Mouse (Mus musculus) hindbrain, postnatal 0 days (tissue): ENCODE measurements around the gene Cntn4. TPM values are rescaled to one million over a fixed set of nuclear protein-coding genes. Genes with fewer than 3 reads are reported as not detected.
A peak's percentile ranks its signal among the peaks of the same experiment; 100 is the strongest.

Source experiments
- ATAC-seq: fragments of 200-750 bp; cut with Nextera tagmentation; 2 replicates; pipeline ENCODE4 v1.8.0; 2017; ENCODE audit warnings: mild to moderate bottlenecking, moderate TSS enrichment, moderate library complexity
- DNase-seq: peaks from one replicate; pipeline ENCODE4 v3.0.0-alpha.2; 2015; ENCODE audit warnings: low spot score
- H3K27ac ChIP-seq: fragments of 300-500 bp; sonication (generic); 2 replicates; pipeline ENCODE4 v1.5.1; 2014; ENCODE audit warnings: mild to moderate bottlenecking
- H3K27me3 ChIP-seq: fragments of 300-500 bp; sonication (generic); 2 replicates; pipeline ENCODE4 v1.6.1; 2014; ENCODE audit warnings: low read length, mixed read lengths; ENCODE audit not compliant: insufficient read depth
- H3K36me3 ChIP-seq: fragments of 300-500 bp; sonication (generic); 2 replicates; pipeline ENCODE4 v1.6.1; 2014; ENCODE audit warnings: low read length, mixed read lengths; ENCODE audit not compliant: insufficient read depth
- H3K4me1 ChIP-seq: fragments of 300-500 bp; sonication (generic); 2 replicates; pipeline ENCODE4 v1.6.1; 2014; ENCODE audit warnings: antibody characterized with exemption, low read length, mixed read lengths; ENCODE audit not compliant: insufficient read depth
- H3K4me2 ChIP-seq: fragments of 300-500 bp; sonication (generic); 2 replicates; pipeline ENCODE4 v1.6.1; 2014; ENCODE audit warnings: low read depth, mild to moderate bottlenecking, low read length, moderate library complexity, mixed read lengths
- H3K4me3 ChIP-seq: fragments of 300-500 bp; sonication (generic); 2 replicates; pipeline ENCODE4 v1.5.1; 2014; ENCODE audit warnings: low read length
- H3K9ac ChIP-seq: fragments of 300-500 bp; sonication (generic); replicated peaks from 2 replicates; pipeline ENCODE4 v1.6.1; 2014; ENCODE audit warnings: mild to moderate bottlenecking, low read length, moderate library complexity, mixed read lengths
- H3K9me3 ChIP-seq: fragments of 300-500 bp; sonication (generic); 2 replicates; pipeline ENCODE4 v1.6.1; 2016; ENCODE audit warnings: low read length, mixed read lengths
- CTCF ChIP-seq: IDR thresholded peaks from 2 replicates; pipeline ENCODE4 v1.5.1; 2016; ENCODE audit warnings: antibody characterized with exemption, control low read depth, low read depth
- WGBS: fragments of 180-500 bp; shearing (Covaris S2); extraction: QIAGEN DNeasy Blood & Tissue Kit; methylation state at CpG from one replicate; pipeline ENCODE4 v1.1.7; 2014; 5-methylcytosine and 5-hydroxymethylcytosine counted together
- polyA plus RNA-seq: library from polyadenylated mRNA; unstranded; fragments of >200 nt; fragmentation: Nextera tagmentation; extraction: Ambion mirVana; gene quantifications from 2 replicates; pipeline ENCODE4 v1.2.1, GENCODE M21; 2015
- total RNA-seq: library from RNA; depleted of rRNA; stranded (reverse); fragments of >200 nt; gene quantifications from 2 replicates; pipeline ENCODE4 v1.2.3, GENCODE M21; 2014

The Cntn4 gene
- total and polyA plus RNA-seq, 2 experiments from 2014 or later: 17.3 to 21.5 TPM

DNA sequence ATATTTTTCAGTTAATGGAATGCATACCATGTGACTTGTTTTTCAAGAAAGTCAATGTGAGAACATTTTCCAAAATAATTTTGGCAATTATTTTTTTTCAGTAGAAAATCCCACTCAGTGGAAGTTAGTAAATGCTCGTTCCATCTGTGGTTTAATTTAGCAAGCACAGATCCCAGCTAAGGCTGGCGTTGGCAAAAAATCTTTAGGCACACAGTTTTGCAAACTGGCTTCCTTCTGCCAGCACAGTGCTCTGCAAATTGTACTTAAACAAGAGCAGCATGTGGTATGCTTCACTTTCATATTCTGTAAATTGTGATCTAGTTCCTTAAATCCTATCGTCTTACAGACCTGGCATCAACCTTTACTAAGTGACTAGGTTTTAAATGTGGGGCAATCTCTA is 821.7 kb downstream of the Cntn4 start:
- no peak overlapping the region for H3K4me3 ChIP-seq
- H3K27me3 ChIP-seq: no peaks in the 10 kb centered on the region
- TF ChIP-seq CTCF: no peak
- no peak overlapping the region for H3K27ac ChIP-seq
- WGBS: 73% methylated on average over 3 of the region's 3 CpGs
- DNase-seq (no peak), ATAC-seq (no peak)
- no peaks in the 10 kb centered on the region for H3K36me3 ChIP-seq
- no peaks in the 10 kb centered on the region for H3K4me1 ChIP-seq
- no peak overlapping the region for H3K4me2 ChIP-seq
- no peak overlapping the region for H3K9ac ChIP-seq
- H3K9me3 ChIP-seq: no peaks in the 10 kb centered on the region

DNA sequence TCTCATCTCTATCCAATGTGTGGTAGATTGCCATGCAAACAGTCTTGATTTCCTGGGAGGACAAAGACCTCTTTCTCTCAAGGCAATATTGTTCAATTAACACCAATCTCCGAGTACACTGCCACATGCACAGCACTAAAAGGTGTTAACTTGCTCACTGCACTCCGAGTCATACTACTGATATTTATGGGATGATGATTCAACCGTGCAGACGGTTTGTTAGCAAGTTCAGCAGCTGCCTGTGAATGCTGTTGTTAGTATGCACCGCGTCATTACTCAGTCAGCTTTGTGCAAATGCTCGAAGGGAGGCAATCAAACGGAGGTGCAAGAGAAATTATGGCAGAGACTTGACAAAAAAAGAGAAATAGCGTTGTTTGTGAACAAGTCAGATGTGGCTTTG is 826.5 kb downstream of the Cntn4 start:
- no peak for TF ChIP-seq CTCF
- DNase-seq (peak; percentile 5), ATAC-seq (no peak)
- H3K4me2 ChIP-seq: no peak overlapping the region
- H3K4me1 ChIP-seq: no peaks in the 10 kb centered on the region
- no peaks in the 10 kb centered on the region for H3K36me3 ChIP-seq
- H3K27ac ChIP-seq: no peak overlapping the region
- 55% methylated on average over 9 of the region's 9 CpGs for WGBS
- H3K27me3 ChIP-seq: no peaks in the 10 kb centered on the region
- H3K9ac ChIP-seq: no peak overlapping the region
- no peak overlapping the region for H3K4me3 ChIP-seq
- no peaks in the 10 kb centered on the region for H3K9me3 ChIP-seq

DNA sequence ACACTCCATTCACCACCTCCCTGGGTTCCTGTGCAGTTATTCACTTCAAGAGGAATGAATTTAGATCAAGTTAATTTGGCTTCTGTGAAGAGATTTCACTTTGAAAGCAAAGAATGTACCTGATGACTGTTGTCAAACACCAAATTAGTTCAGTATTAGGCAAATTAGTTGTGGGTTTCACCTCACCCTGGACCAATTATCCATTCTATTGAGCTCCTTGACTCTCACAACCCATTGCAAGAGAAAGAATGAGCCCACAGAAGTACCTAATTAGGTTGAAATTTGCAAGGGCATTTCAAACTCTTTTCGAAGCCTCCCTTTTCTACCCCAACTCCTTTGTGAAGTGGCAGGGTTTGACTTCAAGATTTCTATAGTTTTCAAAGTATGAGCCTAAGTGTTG is 842.9 kb downstream of the Cntn4 start:
- H3K36me3 ChIP-seq: no peaks in the 10 kb centered on the region
- TF ChIP-seq CTCF: no peak
- H3K9me3 ChIP-seq: no peaks in the 10 kb centered on the region
- no peaks in the 10 kb centered on the region for H3K4me1 ChIP-seq
- H3K27me3 ChIP-seq: no peaks in the 10 kb centered on the region
- WGBS: 64% methylated on average over 1 of the region's 1 CpGs
- no peak for DNase-seq
- no peak overlapping the region for H3K4me2 ChIP-seq
- H3K27ac ChIP-seq: no peak overlapping the region
- ATAC-seq: no peak
- no peak overlapping the region for H3K4me3 ChIP-seq
- no peak overlapping the region for H3K9ac ChIP-seq

DNA sequence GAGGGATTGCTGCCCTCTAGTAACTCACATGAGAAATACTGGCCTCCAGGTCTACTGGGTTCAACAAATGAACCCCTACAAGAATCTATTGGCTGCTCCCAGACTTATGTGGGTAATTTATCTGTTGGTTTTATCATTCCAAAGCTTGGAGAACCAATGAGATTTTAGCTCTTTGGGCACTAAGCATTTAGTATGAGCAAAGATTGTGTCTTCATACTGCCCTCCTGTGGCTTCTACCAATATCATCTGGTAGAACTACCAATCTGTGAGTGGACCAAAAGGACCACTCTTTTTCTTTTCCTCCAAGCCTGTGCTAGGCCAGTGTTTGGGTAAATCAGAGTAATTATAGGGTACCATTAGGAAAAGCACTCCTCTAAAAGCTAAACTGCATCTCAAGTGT is 866.0 kb downstream of the Cntn4 start:
- H3K9ac ChIP-seq: no peak overlapping the region
- H3K36me3 ChIP-seq: no peaks in the 10 kb centered on the region
- no peak overlapping the region for H3K27ac ChIP-seq
- TF ChIP-seq CTCF: peak; percentile 9; the same call in 1 of the 2 replicates
- no peaks in the 10 kb centered on the region for H3K9me3 ChIP-seq
- H3K4me2 ChIP-seq: no peak overlapping the region
- H3K4me3 ChIP-seq: no peak overlapping the region
- no peaks in the 10 kb centered on the region for H3K27me3 ChIP-seq
- DNase-seq (no peak), ATAC-seq (no peak)
- H3K4me1 ChIP-seq: no peaks in the 10 kb centered on the region

DNA sequence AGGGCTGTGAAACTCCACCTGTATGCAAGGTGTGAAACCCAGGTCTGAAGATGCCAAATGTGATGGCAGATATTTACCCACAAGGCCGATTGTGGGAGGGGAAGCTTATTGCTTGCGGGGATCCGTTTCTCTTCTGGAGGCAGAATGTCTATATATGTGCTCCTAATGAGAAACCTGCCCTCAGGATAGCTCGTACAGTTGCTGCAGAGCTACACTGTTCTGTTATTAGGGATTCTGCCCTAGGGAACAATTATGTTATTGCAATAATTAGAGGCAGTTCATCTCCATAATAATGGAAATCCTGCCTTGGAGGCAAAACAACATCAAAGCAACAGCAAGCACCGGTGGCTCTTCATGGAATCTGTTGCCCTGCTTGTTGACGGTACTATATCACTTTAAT is 884.2 kb downstream of the Cntn4 start:
- H3K4me3 ChIP-seq: no peak overlapping the region
- ATAC-seq (no peak), DNase-seq (peak; percentile 24)
- WGBS: 58% methylated on average over 6 of the region's 6 CpGs
- no peak for TF ChIP-seq CTCF
- no peak overlapping the region for H3K9ac ChIP-seq
- H3K4me2 ChIP-seq: no peak overlapping the region
- no peaks in the 10 kb centered on the region for H3K27me3 ChIP-seq
- H3K4me1 ChIP-seq: no peaks in the 10 kb centered on the region
- no peak overlapping the region for H3K27ac ChIP-seq
- no peaks in the 10 kb centered on the region for H3K36me3 ChIP-seq
- no peaks in the 10 kb centered on the region for H3K9me3 ChIP-seq

DNA sequence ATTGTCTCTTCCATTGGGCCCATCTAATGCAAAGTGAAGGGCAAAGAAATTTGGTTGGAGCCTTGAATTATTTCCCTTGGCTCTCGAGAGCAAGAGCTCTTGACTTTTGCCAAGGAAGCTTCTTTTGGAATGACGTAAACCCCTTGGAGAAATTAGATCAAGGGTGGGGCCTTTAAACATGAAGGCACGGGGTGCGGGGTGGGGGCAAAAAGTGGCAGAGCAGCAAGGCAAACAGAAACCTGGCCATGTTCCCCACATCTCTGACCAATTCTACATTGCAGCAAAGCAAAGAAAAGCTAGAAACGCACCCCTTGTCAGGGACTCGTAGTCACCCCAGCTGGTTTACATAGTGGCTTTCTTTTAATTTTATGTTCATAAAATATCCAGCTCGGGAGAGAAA is 887.9 kb downstream of the Cntn4 start:
- DNase-seq (no peak), ATAC-seq (no peak)
- H3K4me3 ChIP-seq: no peak overlapping the region
- no peaks in the 10 kb centered on the region for H3K27me3 ChIP-seq
- TF ChIP-seq CTCF: no peak
- no peaks in the 10 kb centered on the region for H3K4me1 ChIP-seq
- H3K36me3 ChIP-seq: no peaks in the 10 kb centered on the region
- no peak overlapping the region for H3K9ac ChIP-seq
- H3K9me3 ChIP-seq: no peaks in the 10 kb centered on the region
- 75% methylated on average over 7 of the region's 7 CpGs for WGBS
- H3K4me2 ChIP-seq: no peak overlapping the region
- no peak overlapping the region for H3K27ac ChIP-seq

DNA sequence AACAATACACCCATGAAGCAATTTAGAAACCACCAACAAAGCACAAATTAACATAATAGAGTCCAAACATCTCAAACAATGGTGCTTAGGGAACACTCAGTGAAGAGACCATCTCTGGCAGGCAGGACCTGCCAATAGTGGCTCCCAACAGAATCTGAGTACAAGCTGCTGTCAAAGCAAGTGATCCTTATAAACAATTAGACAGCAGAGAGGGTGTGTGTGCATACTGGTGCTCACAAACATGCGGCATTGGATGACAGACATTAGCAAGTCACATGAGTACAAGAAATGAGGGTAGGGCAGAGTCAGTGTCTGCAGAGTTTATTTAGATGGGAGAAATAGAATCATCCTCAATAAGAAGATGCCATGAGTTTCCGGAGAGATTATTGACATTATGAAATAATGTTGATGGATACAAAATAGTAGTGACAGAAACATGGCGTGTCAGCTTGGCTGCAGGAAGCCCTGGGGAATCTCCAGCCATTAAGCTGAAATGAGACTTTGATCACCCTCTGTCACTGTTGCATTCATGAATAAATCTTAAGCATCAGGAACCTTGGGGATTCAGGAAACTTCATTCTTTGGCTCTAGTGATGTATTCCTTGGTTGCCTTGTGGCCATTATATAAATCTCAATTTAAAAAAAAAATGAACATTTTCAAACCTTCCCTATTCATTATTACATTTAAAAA is 888.5 kb downstream of the Cntn4 start:
- Histone ChIP-seq H3K27me3 (no peaks in the 10 kb centered on the region), H3K36me3 (no peaks in the 10 kb centered on the region), H3K27ac (no peak overlapping the region), H3K9ac (no peak overlapping the region), H3K4me1 (no peaks in the 10 kb centered on the region), H3K4me3 (no peak overlapping the region), H3K4me2 (no peak overlapping the region), H3K9me3 (no peaks in the 10 kb centered on the region)
- DNase-seq (no peak), ATAC-seq (0 out of 2 replicates have a peak, but pooled peaks have one; percentile 40)
- 50% methylated on average over 3 of the region's 3 CpGs for WGBS
- no peak for TF ChIP-seq CTCF
